Mouse (Mus musculus) liver, embryonic 14.5 days (tissue): ENCODE data around the gene Casp9.

Source experiments
- CTCF ChIP-seq: IDR thresholded peaks from 2 replicates; pipeline ENCODE4 v1.5.1; 2016; ENCODE audit warnings: antibody characterized with exemption, low read depth, control low read depth
- EP300 ChIP-seq: IDR thresholded peaks from 2 replicates; pipeline ENCODE4 v1.6.1; 2016; ENCODE audit warnings: antibody characterized with exemption, low read depth

GRCm38 (mm10) chr4:141746578-141747346, 46.6 kb upstream of the Casp9 start, which contains the start of gene Agmat:
- TF ChIP-seq EP300 (no peak), CTCF (no peak)
